In the genomic region with DNA sequence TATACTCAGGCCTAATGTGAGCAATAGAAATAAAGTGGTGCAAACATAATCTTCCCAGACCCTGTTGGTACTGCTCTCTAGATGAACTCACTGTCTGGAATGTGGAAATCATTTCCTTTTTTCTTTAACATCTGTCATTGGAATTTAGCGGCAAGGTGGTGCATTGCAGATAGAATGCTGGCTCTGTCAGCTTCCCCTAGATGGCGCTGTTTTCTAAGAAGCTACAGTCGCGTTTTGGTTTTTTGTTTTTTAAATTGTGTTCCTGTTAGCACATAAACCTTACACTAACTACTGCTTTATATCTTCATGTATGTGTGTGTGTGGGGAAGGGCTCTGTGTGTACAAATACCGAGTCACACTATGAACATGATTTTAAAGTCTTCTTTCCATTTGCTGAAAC, we compare ENCODE assay signal across 9 mouse cellular contexts. TPM values are rescaled to one million over a fixed set of nuclear protein-coding genes. Genes with fewer than 3 reads are reported as not detected.
DNase-seq lines count a peak whose midpoint lies in the region; ATAC-seq and TF ChIP-seq lines count a peak whose summit lies in the region.
"Had no signal": no experiment of that assay in that cellular context is flagged by ENCODE, and none has a peak within 500 bp of the region (broad histone marks: within the 10 kb centered on the region; RNA-seq: fewer than 3 reads in every experiment).

No protein-coding gene starts in this region.

- no peak overlapping the region for H3K9ac ChIP-seq in intestine, embryonic 15.5 days
- no peak overlapping the region for H3K9ac ChIP-seq in midbrain, embryonic 12.5 days (replicated peaks)

- no peaks in the 10 kb centered on the region for H3K9me3 ChIP-seq in intestine, embryonic 15.5 days
- H3K9me3 ChIP-seq in midbrain, embryonic 12.5 days: no peaks in the 10 kb centered on the region

- H3K4me3 ChIP-seq in thymus, adult 2 months (ENCODE audit: control insufficient read depth, insufficient read depth, low read length): no peak overlapping the region
- H3K4me3 ChIP-seq in cortical plate, adult 2 months (ENCODE audit: insufficient read depth, low read length): no peak overlapping the region
- H3K4me3 ChIP-seq in intestine, embryonic 15.5 days (replicated peaks): no peak overlapping the region
- no peak overlapping the region for H3K4me3 ChIP-seq in midbrain, embryonic 12.5 days

- TF ChIP-seq POLR2A in thymus, adult 2 months (IDR thresholded peaks at IDR 0.05; ENCODE audit: control insufficient read depth, extremely low read depth, insufficient read depth, low read length, poor library complexity): no peak
- no peak for TF ChIP-seq POLR2A in cortical plate, adult 2 months (IDR thresholded peaks at IDR 0.05; ENCODE audit: extremely low read depth, insufficient read depth, low read length)

- no peaks in the 10 kb centered on the region for H3K4me1 ChIP-seq in thymus, adult 2 months (replicated peaks; ENCODE audit: control insufficient read depth, insufficient read depth, low read length)
- no peaks in the 10 kb centered on the region; the same call in 1 of the 2 replicates for H3K4me1 ChIP-seq in cortical plate, adult 2 months (ENCODE audit: control insufficient read depth, insufficient read depth, low read length)
- no peaks in the 10 kb centered on the region for H3K4me1 ChIP-seq in intestine, embryonic 15.5 days (replicated peaks)
- H3K4me1 ChIP-seq in midbrain, embryonic 12.5 days: no peaks in the 10 kb centered on the region

- intact Hi-C loops in gastrocnemius, postnatal 36 days (cut with DNase I): loop anchor here (5.0 kb wide), 1 partner anchor 1375 kb away; no protein-coding TSS in a partner anchor

- no peak for TF ChIP-seq CTCF in thymus, adult 2 months (IDR thresholded peaks at IDR 0.05; ENCODE audit: borderline replicate concordance, control insufficient read depth, extremely low read depth, insufficient read depth, low read length, poor library complexity)
- TF ChIP-seq CTCF in cortical plate, adult 2 months (IDR thresholded peaks at IDR 0.05; ENCODE audit: extremely low read depth, insufficient read depth, low read length): peak; percentile 84

- ATAC-seq in intestine, embryonic 15.5 days: peak; percentile 45; the same call in 1 of the 2 replicates
- peak; percentile 44 for ATAC-seq in midbrain, embryonic 12.5 days (ENCODE audit: low FRiP score, low read depth)
- ATAC-seq in erythroblast, adult 5-6 weeks (replicated peaks; ENCODE audit: low FRiP score, poor library complexity, severe bottlenecking): no peak

- H3K4me2 ChIP-seq in intestine, embryonic 15.5 days (replicated peaks): no peak overlapping the region
- H3K4me2 ChIP-seq in midbrain, embryonic 12.5 days (replicated peaks): no peak overlapping the region

- DNase-seq in gastrocnemius, adult 18-20 months (ENCODE audit: low spot score): peak; percentile 17
- DNase-seq in gastrocnemius, postnatal 36 days: no peak
- peak; percentile 49 for DNase-seq in thymus, postnatal 0 days (ENCODE audit: low spot score)
- DNase-seq in thymus, adult 2 months: no peak

- H3K27ac ChIP-seq in thymus, adult 2 months (ENCODE audit: control insufficient read depth, insufficient read depth, low read length): no peak overlapping the region
- no peak overlapping the region for H3K27ac ChIP-seq in cortical plate, adult 2 months (ENCODE audit: insufficient read depth, low read length)
- no peak overlapping the region for H3K27ac ChIP-seq in intestine, embryonic 15.5 days
- no peak overlapping the region for H3K27ac ChIP-seq in midbrain, embryonic 12.5 days (replicated peaks)

- 4% methylated on average over 5 of the region's 5 CpGs for WGBS in thymus, adult 2 months
- WGBS in intestine, embryonic 15.5 days: 3% methylated on average over 5 of the region's 5 CpGs
- 5% methylated on average over 5 of the region's 5 CpGs for WGBS in midbrain, embryonic 12.5 days

- no peaks in the 10 kb centered on the region for H3K36me3 ChIP-seq in thymus, adult 2 months (ENCODE audit: control insufficient read depth, insufficient read depth, low read length)
- no peaks in the 10 kb centered on the region for H3K36me3 ChIP-seq in intestine, embryonic 15.5 days
- H3K36me3 ChIP-seq in midbrain, embryonic 12.5 days: no peaks in the 10 kb centered on the region

- no peaks in the 10 kb centered on the region for H3K27me3 ChIP-seq in thymus, adult 2 months (ENCODE audit: control insufficient read depth, insufficient read depth, low read length)
- no peaks in the 10 kb centered on the region for H3K27me3 ChIP-seq in intestine, embryonic 15.5 days (replicated peaks)
- H3K27me3 ChIP-seq in midbrain, embryonic 12.5 days: no peaks in the 10 kb centered on the region

RNA-seq across cellular contexts. Expression of a gene that starts 13.9 kb away (rescaled TPM):
- total RNA-seq in gastrocnemius, adult 18-20 months (2021): not detected
- total RNA-seq in gastrocnemius, postnatal 36 days (2021): not detected
- not detected in 2 replicates for polyA plus RNA-seq in thymus, postnatal 0 days (2015; fragmentation: Nextera tagmentation; extraction: Ambion mirVana)
- not detected in 2 replicates for polyA plus RNA-seq in thymus, adult 2 months (2012; rRNA removed)
- polyA plus RNA-seq in cortical plate, adult 2 months (2012; rRNA removed): 0.04 TPM in 1 of 2 replicates, not detected in the other
- polyA plus RNA-seq in intestine, embryonic 15.5 days (2015; fragmentation: Nextera tagmentation; extraction: Ambion mirVana): not detected in 2 replicates
- not detected in 2 replicates for polyA plus RNA-seq in midbrain, embryonic 12.5 days (2016; fragmentation: Nextera tagmentation; extraction: Ambion mirVana)
- not detected in 2 replicates for total RNA-seq in erythroblast, adult 5-6 weeks (2015; ENCODE audit: low replicate concordance)
- not detected in 2 replicates for total RNA-seq in erythroblast, adult 5-6 weeks (2017; ENCODE audit: low replicate concordance)
- total RNA-seq: heart, postnatal 14 days had no signal

RNA-seq across cellular contexts. Expression of a gene that starts 19.8 kb away (rescaled TPM):
- total RNA-seq in gastrocnemius, adult 18-20 months (2021): not detected
- total RNA-seq in gastrocnemius, postnatal 36 days (2021): not detected
- not detected in 2 replicates for polyA plus RNA-seq in thymus, postnatal 0 days (2015; fragmentation: Nextera tagmentation; extraction: Ambion mirVana)
- 0.12 TPM in 1 of 2 replicates, not detected in the other for polyA plus RNA-seq in thymus, adult 2 months (2012; rRNA removed)
- polyA plus RNA-seq in cortical plate, adult 2 months (2012; rRNA removed): not detected in 2 replicates
- polyA plus RNA-seq in intestine, embryonic 15.5 days (2015; fragmentation: Nextera tagmentation; extraction: Ambion mirVana): not detected in 2 replicates
- not detected in 2 replicates for polyA plus RNA-seq in midbrain, embryonic 12.5 days (2016; fragmentation: Nextera tagmentation; extraction: Ambion mirVana)
- total RNA-seq in erythroblast, adult 5-6 weeks (2015; ENCODE audit: low replicate concordance): not detected in 2 replicates
- 0.70 TPM in 1 of 2 replicates, not detected in the other for total RNA-seq in erythroblast, adult 5-6 weeks (2017; ENCODE audit: low replicate concordance)
- total RNA-seq: heart, postnatal 14 days had no signal

Comparison
In these comparisons a context has a peak if more than half of its experiments do, and no peak if none do; other contexts are left out.
1. DNase-seq: peak in gastrocnemius, adult 18-20 months (single experiment) and thymus, postnatal 0 days (single experiment); none in gastrocnemius, postnatal 36 days (0 of 2) and thymus, adult 2 months (single experiment).